Mouse (Mus musculus) limb, embryonic 14.5 days (tissue): ENCODE measurements around the gene Ndufs2. TPM values are rescaled to one million over a fixed set of nuclear protein-coding genes. Genes with fewer than 3 reads are reported as not detected.

ENCODE experiments used
- ATAC-seq: fragments of 200-750 bp; cut with Nextera tagmentation; 2 replicates; pipeline ENCODE4 v1.8.0; 2017; ENCODE audit warnings: low read depth, moderate number of reproducible peaks, moderate TSS enrichment; ENCODE audit not compliant: low FRiP score
- DNase-seq: peaks from one replicate; pipeline ENCODE4 v3.0.0-alpha.2; 2015; ENCODE audit warnings: low spot score
- H3K27ac ChIP-seq: fragments of 300-500 bp; sonication (generic); replicated peaks from 2 replicates; pipeline ENCODE4 v1.5.1; 2014; ENCODE audit warnings: low read depth, mild to moderate bottlenecking, low read length, moderate library complexity, mixed read lengths
- H3K27me3 ChIP-seq: fragments of 300-500 bp; sonication (generic); 2 replicates; pipeline ENCODE4 v1.6.1; 2014; ENCODE audit warnings: low read length, mixed read lengths; ENCODE audit not compliant: control insufficient read depth, insufficient read depth
- H3K36me3 ChIP-seq: fragments of 300-500 bp; sonication (generic); 2 replicates; pipeline ENCODE4 v1.6.1; 2014; ENCODE audit warnings: mild to moderate bottlenecking, low read length, moderate library complexity, mixed read lengths; ENCODE audit not compliant: control insufficient read depth, insufficient read depth
- H3K4me1 ChIP-seq: fragments of 300-500 bp; sonication (generic); 2 replicates; pipeline ENCODE4 v1.6.1; 2014; ENCODE audit warnings: antibody characterized with exemption, low read length, mixed read lengths; ENCODE audit not compliant: control insufficient read depth, insufficient read depth
- H3K4me2 ChIP-seq: fragments of 300-500 bp; sonication (generic); replicated peaks from 2 replicates; pipeline ENCODE4 v1.6.1; 2014; ENCODE audit warnings: low read depth, mild to moderate bottlenecking, low read length, moderate library complexity; ENCODE audit not compliant: severe bottlenecking
- H3K4me3 ChIP-seq: fragments of 300-500 bp; sonication (generic); replicated peaks from 2 replicates; pipeline ENCODE4 v1.5.1; 2014; ENCODE audit warnings: low read length
- H3K9ac ChIP-seq: fragments of 300-500 bp; sonication (generic); 2 replicates; pipeline ENCODE4 v1.6.1; 2014; ENCODE audit warnings: mild to moderate bottlenecking, low read depth, low read length, moderate library complexity; ENCODE audit not compliant: severe bottlenecking
- H3K9me3 ChIP-seq: fragments of 300-500 bp; sonication (generic); 2 replicates; pipeline ENCODE4 v1.6.1; 2016; ENCODE audit warnings: low read length; ENCODE audit not compliant: control insufficient read depth
- POLR2A ChIP-seq: fragments of 200-500 bp; IDR thresholded peaks from 2 replicates; pipeline ENCODE4 v1.8.0; 2012; ENCODE audit warnings: inconsistent platforms, mild to moderate bottlenecking, moderate library complexity, borderline replicate concordance; ENCODE audit not compliant: insufficient read depth, insufficient read length; ENCODE audit errors: extremely low read depth
- WGBS: fragments of 180-500 bp; shearing (Covaris S2); extraction: QIAGEN DNeasy Blood & Tissue Kit; methylation state at CpG from one replicate; pipeline ENCODE4 v1.1.7; 2014; 5-methylcytosine and 5-hydroxymethylcytosine counted together
- polyA plus RNA-seq, 2 experiments: library from polyadenylated mRNA; depleted of rRNA in 1 of 2; stranded (reverse) in 1 of 2; unstranded in 1 of 2; fragments of >200 nt; fragmentation: Nextera tagmentation in 1 of 2; extraction: Ambion mirVana in 1 of 2; gene quantifications; 2 replicates each; pipeline versions ENCODE4 v1.2.1 to v1.2.3; 2012 to 2014

The Ndufs2 gene
- polyA plus RNA-seq, 2 experiments, result 151 to 216 TPM

- peaks cover 35% of the 10 kb centered on the region for H3K4me1 ChIP-seq
- H3K4me2 ChIP-seq, result no peak overlapping the region
- peaks cover 53% of the 10 kb centered on the region for H3K27me3 ChIP-seq
- no peak for TF ChIP-seq POLR2A
- WGBS, result 47% methylated on average over 10 of the region's 10 CpGs
- no peak for ATAC-seq
- H3K36me3 ChIP-seq, result no peaks in the 10 kb centered on the region
- no peaks in the 10 kb centered on the region for H3K9me3 ChIP-seq
- no peak for DNase-seq
- no peak overlapping the region for H3K9ac ChIP-seq
- no peak overlapping the region for H3K27ac ChIP-seq
- no peak overlapping the region for H3K4me3 ChIP-seq
Measured at GRCm38 (mm10) chr1:171192283-171192682, 58.9 kb downstream of the Ndufs2 start.

- no peak overlapping the region for H3K4me3 ChIP-seq
- TF ChIP-seq POLR2A, result no peak
- WGBS, result 93% methylated on average over 9 of the region's 9 CpGs
- H3K36me3 ChIP-seq, result no peaks in the 10 kb centered on the region
- peaks cover 35% of the 10 kb centered on the region for H3K4me1 ChIP-seq
- H3K27me3 ChIP-seq, result peaks cover 41% of the 10 kb centered on the region
- H3K4me2 ChIP-seq, result no peak overlapping the region
- no peak overlapping the region for H3K27ac ChIP-seq
- no peak for ATAC-seq
- no peaks in the 10 kb centered on the region for H3K9me3 ChIP-seq
- H3K9ac ChIP-seq, result no peak overlapping the region
- DNase-seq, result no peak
Measured at GRCm38 (mm10) chr1:171190832-171191231, 60.4 kb downstream of the Ndufs2 start.

GRCm38 (mm10) chr1:171189476-171190114 lies 61.6 kb downstream of the Ndufs2 start:
- H3K9me3 ChIP-seq, result no peaks in the 10 kb centered on the region
- ATAC-seq (peak; percentile 45; the same call in 1 of the 2 replicates), DNase-seq (no peak)
- no peak overlapping the region for H3K27ac ChIP-seq
- no peak overlapping the region for H3K9ac ChIP-seq
- WGBS, result 40% methylated on average over 14 of the region's 14 CpGs
- H3K27me3 ChIP-seq, result peaks cover 28% of the 10 kb centered on the region
- H3K4me1 ChIP-seq, result peaks cover 30% of the 10 kb centered on the region
- TF ChIP-seq POLR2A, result no peak
- no peaks in the 10 kb centered on the region for H3K36me3 ChIP-seq
- H3K4me2 ChIP-seq, result no peak overlapping the region; the same call in 1 of the 2 replicates
- H3K4me3 ChIP-seq, result no peak overlapping the region

GRCm38 (mm10) chr1:171189046-171189445 lies 62.1 kb downstream of the Ndufs2 start:
- Histone ChIP-seq H3K27ac (no peak overlapping the region; the same call in 1 of the 2 replicates), H3K36me3 (no peaks in the 10 kb centered on the region), H3K4me2 (no peak overlapping the region; the same call in 1 of the 2 replicates), H3K9ac (no peak overlapping the region), H3K9me3 (no peaks in the 10 kb centered on the region), H3K4me1 (peaks cover 24% of the 10 kb centered on the region), H3K27me3 (peaks cover 23% of the 10 kb centered on the region; the same call in 1 of the 2 replicates), H3K4me3 (no peak overlapping the region)
- 17% methylated on average over 8 of the region's 8 CpGs for WGBS
- ATAC-seq (peak; percentile 17; the same call in 1 of the 2 replicates), DNase-seq (no peak)
- TF ChIP-seq POLR2A, result no peak

GRCm38 (mm10) chr1:171187851-171188700 lies 63.1 kb downstream of the Ndufs2 start:
- 0 out of 2 replicates have a peak overlapping the region, but pooled peaks have one; percentile 2 for H3K27ac ChIP-seq
- no peak overlapping the region for H3K4me3 ChIP-seq
- peaks cover 21% of the 10 kb centered on the region for H3K4me1 ChIP-seq
- no peak for ATAC-seq
- no peaks in the 10 kb centered on the region for H3K9me3 ChIP-seq
- no peak overlapping the region for H3K4me2 ChIP-seq
- no peak overlapping the region for H3K9ac ChIP-seq
- no peak for DNase-seq
- 67% methylated on average over 13 of the region's 13 CpGs for WGBS
- no peaks in the 10 kb centered on the region for H3K36me3 ChIP-seq
- H3K27me3 ChIP-seq, result peaks cover 13% of the 10 kb centered on the region; the same call in 1 of the 2 replicates
- TF ChIP-seq POLR2A, result no peak
